Mouse (Mus musculus) lung, postnatal 0 days (tissue): ENCODE data around the gene Stxbp4.

Source experiments
- CTCF ChIP-seq: IDR thresholded peaks from 2 replicates; pipeline ENCODE4 v1.5.1; 2016; ENCODE audit warnings: antibody characterized with exemption, mild to moderate bottlenecking
- EP300 ChIP-seq: IDR thresholded peaks from 2 replicates; pipeline ENCODE4 v1.6.1; 2016; ENCODE audit warnings: antibody characterized with exemption, mild to moderate bottlenecking, control low read depth

DNA sequence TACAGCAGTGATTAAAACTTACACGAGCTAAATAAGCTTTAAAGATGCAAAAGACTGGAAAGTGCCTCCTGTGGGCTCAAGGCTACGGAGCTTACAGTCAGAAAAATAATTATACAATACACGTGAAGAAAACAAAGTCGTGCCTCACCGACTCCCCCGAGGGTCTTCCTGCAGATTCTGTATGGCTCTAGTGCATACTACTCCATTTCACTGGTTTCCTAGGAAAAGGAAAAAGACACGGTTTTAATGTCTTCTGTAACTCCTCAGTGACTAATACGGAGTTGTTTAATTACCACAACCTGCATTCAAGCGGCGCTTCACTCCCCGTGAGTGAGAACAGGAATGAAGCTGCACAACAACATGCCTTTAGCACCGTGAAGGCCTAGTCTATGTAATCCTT lies 15.8 kb downstream of the Stxbp4 start:
- TF ChIP-seq EP300 (no peak), CTCF (no peak)
